ENCODE assay signal across 14 mouse cellular contexts in genomic region chr11:100332766-100333515, GRCm38 (mm10). TPM values are rescaled to one million over a fixed set of nuclear protein-coding genes. Genes with fewer than 3 reads are reported as not detected.
DNase-seq lines count a peak whose midpoint lies in the region; ATAC-seq and TF ChIP-seq lines count a peak whose summit lies in the region.
"Had no signal": no experiment of that assay in that cellular context is flagged by ENCODE, and none has a peak within 500 bp of the region (broad histone marks: within the 10 kb centered on the region; RNA-seq: fewer than 3 reads in every experiment).

No protein-coding gene starts in this region.

- peak; percentile 82 for ATAC-seq in hindbrain, postnatal 0 days
- peak; percentile 68 for ATAC-seq in neural tube, embryonic 12.5 days (ENCODE audit: low FRiP score, low read depth)
- ATAC-seq in cerebellum, adult (ENCODE audit: insufficient number of reproducible peaks, low FRiP score, low TSS enrichment) = no peak

- H3K9me3 ChIP-seq in hindbrain, postnatal 0 days (ENCODE audit: low read length) = no peaks in the 10 kb centered on the region
- no peaks in the 10 kb centered on the region for H3K9me3 ChIP-seq in neural tube, embryonic 12.5 days
- H3K9me3 ChIP-seq: G1E had no signal

- H3K27me3 ChIP-seq in hindbrain, postnatal 0 days (ENCODE audit: insufficient read depth, low read length) = no peaks in the 10 kb centered on the region
- H3K27me3 ChIP-seq in neural tube, embryonic 12.5 days (replicated peaks) = no peaks in the 10 kb centered on the region

- no peak for TF ChIP-seq CTCF in cortical plate, adult 2 months (IDR thresholded peaks at IDR 0.05; ENCODE audit: extremely low read depth, insufficient read depth, low read length)
- no peak for TF ChIP-seq CTCF in hindbrain, postnatal 0 days (IDR thresholded peaks at IDR 0.05; ENCODE audit: low read depth)

- H3K9ac ChIP-seq in hindbrain, postnatal 0 days (replicated peaks; ENCODE audit: low read length) = no peak overlapping the region
- H3K9ac ChIP-seq in neural tube, embryonic 12.5 days = no peak overlapping the region
- H3K9ac ChIP-seq: liver, embryonic 14.5 days had no signal

- WGBS in hindbrain, postnatal 0 days = 20% methylated on average over 9 of the region's 9 CpGs
- WGBS in neural tube, embryonic 12.5 days = 46% methylated on average over 9 of the region's 9 CpGs

- H3K4me2 ChIP-seq in hindbrain, postnatal 0 days (ENCODE audit: low read depth, low read length) = no peak overlapping the region
- H3K4me2 ChIP-seq in neural tube, embryonic 12.5 days (replicated peaks) = peak overlapping the region; percentile 9; the same call in 1 of the 2 replicates

- H3K36me3 ChIP-seq in hindbrain, postnatal 0 days (ENCODE audit: insufficient read depth, low read length) = no peaks in the 10 kb centered on the region
- H3K36me3 ChIP-seq in neural tube, embryonic 12.5 days = no peaks in the 10 kb centered on the region
- H3K36me3 ChIP-seq: G1E had no signal

- H3K4me1 ChIP-seq in cortical plate, adult 2 months (ENCODE audit: control insufficient read depth, insufficient read depth, low read length) = peaks cover 6% of the 10 kb centered on the region
- peaks cover 12% of the 10 kb centered on the region for H3K4me1 ChIP-seq in hindbrain, postnatal 0 days (ENCODE audit: insufficient read depth, low read length)
- peaks cover 30% of the 10 kb centered on the region for H3K4me1 ChIP-seq in neural tube, embryonic 12.5 days

- H3K27ac ChIP-seq in cortical plate, adult 2 months (ENCODE audit: insufficient read depth, low read length) = peak overlapping the region; percentile 81
- H3K27ac ChIP-seq in hindbrain, postnatal 0 days = peak overlapping the region; percentile 79
- peak overlapping the region; percentile 66 for H3K27ac ChIP-seq in neural tube, embryonic 12.5 days
- H3K27ac ChIP-seq: liver, embryonic 14.5 days had no signal

- no peak overlapping the region for H3K4me3 ChIP-seq in cortical plate, adult 2 months (ENCODE audit: insufficient read depth, low read length)
- H3K4me3 ChIP-seq in hindbrain, postnatal 0 days (ENCODE audit: low read length) = no peak overlapping the region
- no peak overlapping the region for H3K4me3 ChIP-seq in neural tube, embryonic 12.5 days

- peak; percentile 90 for DNase-seq in brain, adult 2 months (ENCODE audit: low read depth, low spot score)
- peak; percentile 81 for DNase-seq in hindbrain, postnatal 0 days (ENCODE audit: low spot score)
- DNase-seq in spleen, postnatal 14 days (ENCODE audit: low spot score in 2 of 2) = no peak
- DNase-seq in cerebellum, adult 9-11 months = no peak
- DNase-seq: adrenal gland, adult 2 months; cerebellum, postnatal 14 days; kidney, adult 9 months had no signal

- no peak for TF ChIP-seq POLR2A in cortical plate, adult 2 months (IDR thresholded peaks at IDR 0.05; ENCODE audit: extremely low read depth, insufficient read depth, low read length)

RNA-seq across cellular contexts. Expression of gene Gast, which starts 1.3 kb away (rescaled TPM):
- 0.33 TPM in 1 of 2 replicates, not detected in the other for polyA plus RNA-seq in cortical plate, adult 2 months (2012; rRNA removed)
- total RNA-seq in hindbrain, postnatal 0 days (2014; rRNA removed) = not detected in 2 replicates
- 0.45 and 0.73 TPM in 2 replicates for polyA plus RNA-seq in hindbrain, postnatal 0 days (2015; fragmentation: Nextera tagmentation; extraction: Ambion mirVana)
- polyA plus RNA-seq in neural tube, embryonic 12.5 days (2016; fragmentation: Nextera tagmentation; extraction: Ambion mirVana) = not detected in 2 replicates
- total RNA-seq: adrenal gland, adult 2 months; G1E; megakaryocyte-erythroid progenitor cell, adult 5-6 weeks had no signal
- polyA plus RNA-seq: adrenal gland, adult 2 months; G1E; heart, embryonic 14.5 days; liver, embryonic 14.5 days had no signal

RNA-seq across cellular contexts. Expression of gene Eif1, which starts 13.3 kb away (rescaled TPM):
- 534 and 549 TPM in 2 replicates for polyA plus RNA-seq in cortical plate, adult 2 months (2012; rRNA removed)
- 74.1 and 76.5 TPM in 2 replicates for total RNA-seq in hindbrain, postnatal 0 days (2014; rRNA removed)
- polyA plus RNA-seq in hindbrain, postnatal 0 days (2015; fragmentation: Nextera tagmentation; extraction: Ambion mirVana) = 1,309 and 1,318 TPM in 2 replicates
- 1,410 and 1,478 TPM in 2 replicates for polyA plus RNA-seq in neural tube, embryonic 12.5 days (2016; fragmentation: Nextera tagmentation; extraction: Ambion mirVana)

RNA-seq across cellular contexts. Expression of gene Hap1, which starts 23.0 kb away (rescaled TPM):
- polyA plus RNA-seq in cortical plate, adult 2 months (2012; rRNA removed) = 76.5 and 83.3 TPM in 2 replicates
- total RNA-seq in hindbrain, postnatal 0 days (2014; rRNA removed) = 530 and 555 TPM in 2 replicates
- 344 and 395 TPM in 2 replicates for polyA plus RNA-seq in hindbrain, postnatal 0 days (2015; fragmentation: Nextera tagmentation; extraction: Ambion mirVana)
- polyA plus RNA-seq in neural tube, embryonic 12.5 days (2016; fragmentation: Nextera tagmentation; extraction: Ambion mirVana) = 39.9 and 42.0 TPM in 2 replicates
- total RNA-seq: megakaryocyte-erythroid progenitor cell, adult 5-6 weeks had no signal
- polyA plus RNA-seq: G1E had no signal

Comparison
In these comparisons a context has a peak if more than half of its experiments do, and no peak if none do; other contexts are left out.
1. DNase-seq: peak in brain, adult 2 months (single experiment) and hindbrain, postnatal 0 days (single experiment); none in spleen, postnatal 14 days (0 of 2) and cerebellum, adult 9-11 months (single experiment).
2. Peak in every context shown above with its lines, with median percentiles within 50 percentile points of each other: H3K27ac ChIP-seq.